Mouse (Mus musculus) embryonic fibroblast, embryonic 13.5 days (primary cell): ENCODE results near the gene Lrrc38.

Source experiments
- CTCF ChIP-seq: IDR thresholded peaks from 2 replicates; pipeline ENCODE4 v1.5.1; 2011; ENCODE audit warnings: mild to moderate bottlenecking, control low read depth, low read length, moderate library complexity, borderline replicate concordance; ENCODE audit not compliant: insufficient read depth
- POLR2A ChIP-seq: IDR thresholded peaks from 2 replicates; pipeline ENCODE4 v1.6.1; 2011; ENCODE audit warnings: low read depth, mild to moderate bottlenecking, control low read depth, low read length, moderate library complexity

DNA sequence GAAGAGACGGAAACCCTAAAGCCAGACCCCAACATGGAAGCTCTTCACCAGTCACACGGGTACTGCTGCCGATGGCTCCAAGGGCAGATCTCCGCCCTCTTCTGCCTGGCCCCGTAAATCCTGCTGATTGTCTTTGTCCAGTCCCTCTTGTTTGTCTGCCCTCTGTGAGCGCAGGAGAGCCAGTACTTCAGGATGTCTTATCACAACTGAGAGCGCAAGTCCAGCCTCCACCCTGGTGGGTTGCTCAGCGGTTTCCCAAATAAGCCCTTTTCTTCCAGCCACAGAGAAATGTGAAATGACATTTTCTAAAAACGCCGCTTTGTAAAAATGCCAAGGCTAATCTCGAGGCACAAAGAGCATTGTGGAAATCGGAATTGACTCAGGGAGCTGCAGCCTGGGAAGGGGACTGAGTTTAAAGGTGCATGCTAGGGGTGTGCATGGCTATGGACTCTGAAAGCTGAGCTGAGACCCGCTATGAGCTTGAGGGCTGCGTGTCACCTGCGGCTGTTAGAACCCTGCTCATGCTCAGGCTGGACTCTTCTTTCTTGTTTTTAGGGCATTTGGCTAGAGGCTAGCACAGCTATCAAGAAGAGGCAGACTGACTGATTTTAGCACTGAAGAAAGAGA lies 17.0 kb downstream of the Lrrc38 start:
- TF ChIP-seq CTCF, result no peak
- no peak for TF ChIP-seq POLR2A
